Mouse (Mus musculus) urinary bladder, postnatal 25 days (tissue): ENCODE data around the gene Gsk3b.
"Not testable (repeated sequence)": the region's sequence is repeated elsewhere in the genome, so short reads cannot be mapped to it uniquely, and the experiment has no call there.

ENCODE experiments used
- DNase-seq: peaks from one replicate; pipeline ENCODE4 v3.0.0; 2022; ENCODE audit warnings: low spot score

Gene Gsk3b

GRCm38 (mm10) chr16:38088629-38089446 is at the start of gene Gsk3b:
TSS of gene Gsk3b (plus strand) at chr16:38089001.
- peak; percentile 93 for DNase-seq

DNA sequence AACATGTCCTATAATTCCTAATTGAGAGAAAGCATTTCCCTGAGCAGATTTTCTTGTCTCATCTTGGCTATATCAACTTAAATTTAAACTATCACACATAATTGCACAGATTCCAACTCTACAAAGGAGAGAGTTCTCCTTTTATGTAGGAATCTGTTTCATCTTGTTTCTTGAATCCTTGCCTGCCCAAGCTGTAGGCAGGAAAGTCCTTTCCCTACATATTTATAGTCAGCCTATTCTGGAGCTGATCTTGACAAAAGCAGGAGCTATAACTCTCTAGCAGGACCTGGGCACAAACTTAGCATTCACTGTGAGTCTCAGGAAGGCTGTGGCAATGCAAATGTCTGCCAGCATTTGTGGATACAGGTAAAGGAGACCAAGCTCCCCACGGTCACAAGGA is 46.6 kb upstream of the Gsk3b start:
- no peak for DNase-seq

GRCm38 (mm10) chr16:38044551-38044950 is 44.2 kb upstream of the Gsk3b start:
- no peak for DNase-seq

DNA sequence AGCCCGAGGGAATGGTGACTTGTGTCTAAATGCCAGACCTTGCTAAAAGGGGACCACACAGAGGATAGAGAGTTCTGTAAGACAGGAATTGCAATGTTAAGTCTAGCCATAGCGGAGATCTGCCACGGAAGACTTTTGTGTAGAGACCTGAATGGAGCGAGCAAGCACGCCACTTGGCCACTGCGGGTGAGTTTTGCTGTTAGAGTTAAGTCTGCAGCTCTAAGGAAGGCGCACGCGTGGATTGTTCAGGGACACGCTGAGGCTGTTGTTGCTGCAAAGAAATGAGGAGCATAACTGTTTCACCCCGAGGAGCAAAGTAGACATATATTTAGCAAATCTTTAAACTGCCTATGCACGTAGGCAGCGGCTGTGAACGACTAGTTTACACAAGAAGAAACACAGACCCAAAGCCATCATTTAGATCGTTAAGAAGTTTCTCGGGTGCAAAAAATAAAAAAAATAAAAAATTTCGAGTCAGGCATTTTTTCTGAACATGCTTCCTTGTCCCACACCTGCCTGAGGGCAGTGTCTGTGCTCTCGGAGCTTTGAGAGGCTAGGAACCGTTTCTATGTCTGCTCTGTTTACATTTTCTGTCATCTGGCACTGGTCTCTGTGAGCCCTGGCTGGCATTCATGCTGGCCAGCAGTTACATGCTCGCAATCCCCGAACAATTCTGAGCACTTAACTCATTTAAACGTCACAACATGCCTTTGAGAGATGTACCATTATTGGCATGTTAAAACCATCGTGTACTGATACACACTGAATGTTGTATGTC is 40.8 kb upstream of the Gsk3b start:
- DNase-seq, result no peak

DNA sequence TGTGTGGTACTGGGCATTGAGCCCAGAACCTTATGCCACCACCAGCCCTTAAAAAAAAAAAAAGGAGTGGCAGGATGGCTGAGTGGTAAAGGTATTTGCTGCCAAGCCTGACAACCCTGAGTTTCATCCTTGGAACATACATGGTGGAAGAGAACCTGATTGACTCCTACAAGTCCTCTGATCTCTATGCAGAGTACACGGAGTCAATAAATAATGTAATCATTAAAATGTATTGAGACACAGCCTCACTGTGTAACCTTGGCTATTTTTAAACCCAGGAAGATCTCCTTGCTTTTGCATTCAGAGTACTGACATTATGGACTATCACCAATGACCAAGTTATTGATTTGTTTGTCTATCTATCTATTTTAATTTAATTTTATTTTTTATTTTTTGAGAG is 30.9 kb upstream of the Gsk3b start:
- no peak for DNase-seq

- no peak for DNase-seq
Observed at GRCm38 (mm10) chr16:38058836-38059235, 30.0 kb upstream of the Gsk3b start.

DNA sequence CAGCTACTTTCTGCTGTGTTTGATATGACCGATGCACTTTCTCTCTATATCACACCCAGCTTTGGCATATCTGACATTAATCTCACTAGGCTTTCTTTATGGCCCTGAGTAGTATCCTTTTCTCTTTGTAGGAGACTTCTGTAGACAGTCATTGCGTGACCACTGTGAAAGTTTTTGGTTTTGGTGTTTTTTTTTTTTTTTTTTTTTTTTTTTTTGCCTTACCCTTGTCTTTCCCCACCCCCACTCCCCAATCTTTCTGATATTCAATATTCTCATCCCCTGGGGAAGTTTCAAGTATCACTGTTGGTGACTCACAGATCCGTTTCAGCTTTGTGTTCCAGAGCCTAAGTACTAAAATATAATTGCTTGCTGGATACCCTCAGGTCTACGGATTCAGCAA is 29.2 kb upstream of the Gsk3b start:
- DNase-seq, result no peak

DNA sequence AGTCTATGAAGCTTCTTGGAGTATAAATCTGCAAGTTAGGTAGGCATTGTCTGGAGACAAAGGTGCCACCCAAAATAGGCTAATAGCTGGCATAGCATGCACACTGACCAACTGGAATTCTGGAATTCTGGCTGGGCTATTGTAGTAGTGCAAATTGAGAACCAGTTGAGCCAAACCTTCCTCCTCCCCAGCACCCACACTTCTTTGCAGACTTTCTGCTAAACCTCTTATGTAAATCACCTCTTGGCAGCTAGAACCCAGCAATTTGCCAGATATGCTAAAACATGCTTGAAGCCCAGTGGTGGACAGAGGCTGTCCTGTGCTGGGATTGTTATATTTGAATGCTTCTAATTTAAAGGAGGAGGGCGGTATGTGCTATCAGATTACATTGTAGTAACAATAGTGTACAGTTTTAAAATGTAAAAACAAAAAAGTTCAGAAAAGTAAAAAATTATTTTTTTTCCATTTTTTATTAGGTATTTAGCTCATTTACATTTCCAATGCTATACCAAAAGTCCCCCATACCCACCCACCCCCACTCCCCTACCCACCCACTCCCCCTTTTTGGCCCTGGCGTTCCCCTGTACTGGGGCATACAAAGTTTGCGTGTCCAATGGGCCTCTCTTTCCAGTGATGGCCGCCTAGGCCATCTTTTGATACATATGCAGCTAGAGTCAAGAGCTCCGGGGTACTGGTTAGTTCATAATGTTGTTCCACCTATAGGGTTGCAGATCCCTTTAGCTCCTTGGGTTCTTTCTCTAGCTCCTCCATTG is 14.8 kb upstream of the Gsk3b start:
- not testable (repeated sequence) for DNase-seq

DNA sequence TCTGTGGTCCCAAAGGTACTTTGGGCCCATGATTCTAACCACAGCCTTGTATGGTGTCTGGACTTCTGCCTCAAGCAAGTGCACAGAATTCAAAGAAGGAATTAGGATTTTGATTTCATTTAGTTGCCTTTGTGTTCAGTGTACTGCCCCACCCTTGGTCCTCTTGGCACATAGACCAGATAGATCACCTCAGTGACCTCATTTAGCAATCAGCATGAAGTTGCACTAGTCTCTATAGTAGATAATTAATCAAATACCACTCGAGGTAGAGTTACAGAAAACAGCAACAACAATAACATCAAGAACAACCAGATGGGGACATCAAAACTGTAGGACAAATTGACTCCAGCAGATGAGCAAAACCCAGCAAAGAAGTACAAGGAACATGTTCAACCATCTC is 8.6 kb upstream of the Gsk3b start:
- no peak for DNase-seq

GRCm38 (mm10) chr16:38087231-38087630 is 1.6 kb upstream of the Gsk3b start:
- DNase-seq, result no peak

GRCm38 (mm10) chr16:38087645-38088125 is 1.1 kb upstream of the Gsk3b start:
- no peak for DNase-seq

DNA sequence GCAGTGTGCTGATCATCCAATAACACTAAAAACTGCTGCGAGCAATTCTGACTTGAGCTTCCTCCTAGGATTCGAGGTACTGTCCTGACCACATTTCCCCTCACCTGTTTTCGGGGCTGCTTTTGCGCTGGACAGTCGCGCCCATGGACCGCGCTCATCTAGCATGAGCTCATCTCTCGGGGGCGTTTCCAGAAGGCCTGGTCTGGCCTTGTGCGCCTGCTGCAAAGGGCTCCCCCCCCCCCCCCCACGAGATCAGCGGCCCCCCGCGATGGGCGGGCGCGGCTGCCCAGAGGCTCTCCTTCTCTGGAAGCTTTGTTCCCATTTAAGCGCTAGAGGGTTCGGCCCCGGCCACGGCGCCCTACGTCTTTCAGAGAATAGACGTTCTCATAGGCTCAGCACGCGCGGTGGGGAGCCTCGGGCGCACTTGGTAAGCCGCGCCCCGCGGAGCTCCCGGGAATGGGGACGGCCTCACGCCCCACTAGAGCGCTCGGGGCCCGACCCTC is 624 bp upstream of the Gsk3b start:
- DNase-seq, result peak; percentile 57

DNA sequence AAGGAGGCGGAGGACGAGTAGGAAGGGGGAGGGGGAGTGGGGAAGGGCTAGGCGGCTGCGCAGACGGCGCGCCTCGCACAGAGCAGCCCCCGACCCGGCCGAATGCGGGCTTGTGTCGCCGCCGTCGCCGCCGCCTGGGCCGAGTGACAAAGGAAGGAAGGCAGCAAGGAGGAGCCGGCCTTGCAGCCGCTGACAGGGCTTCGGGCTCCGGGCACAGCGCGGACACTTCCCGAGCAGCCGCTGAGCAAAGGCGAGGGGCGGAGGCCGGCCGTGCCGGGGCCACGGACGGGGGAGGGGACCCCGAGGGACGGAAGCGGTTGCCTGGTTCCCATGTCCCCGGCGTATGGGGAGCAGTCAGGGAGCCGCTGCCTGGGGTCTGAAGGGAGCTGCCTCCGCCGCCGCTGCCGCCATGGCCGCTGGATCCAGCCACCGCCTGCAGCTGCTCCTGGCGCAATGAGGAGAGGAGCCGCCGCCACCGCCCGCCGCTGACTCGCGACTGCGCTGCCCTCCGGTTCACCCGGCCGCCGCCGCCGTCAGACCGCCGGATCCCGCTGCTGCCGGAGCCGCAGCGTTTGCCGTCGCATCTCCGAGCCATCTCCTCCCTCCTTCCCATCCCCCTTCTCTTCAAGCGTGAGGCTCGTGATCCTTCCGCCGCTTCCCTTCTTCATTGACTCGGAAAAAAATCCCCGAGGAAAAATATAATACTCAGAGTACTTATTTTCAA is 808 bp downstream of the Gsk3b start:
- no peak for DNase-seq

DNA sequence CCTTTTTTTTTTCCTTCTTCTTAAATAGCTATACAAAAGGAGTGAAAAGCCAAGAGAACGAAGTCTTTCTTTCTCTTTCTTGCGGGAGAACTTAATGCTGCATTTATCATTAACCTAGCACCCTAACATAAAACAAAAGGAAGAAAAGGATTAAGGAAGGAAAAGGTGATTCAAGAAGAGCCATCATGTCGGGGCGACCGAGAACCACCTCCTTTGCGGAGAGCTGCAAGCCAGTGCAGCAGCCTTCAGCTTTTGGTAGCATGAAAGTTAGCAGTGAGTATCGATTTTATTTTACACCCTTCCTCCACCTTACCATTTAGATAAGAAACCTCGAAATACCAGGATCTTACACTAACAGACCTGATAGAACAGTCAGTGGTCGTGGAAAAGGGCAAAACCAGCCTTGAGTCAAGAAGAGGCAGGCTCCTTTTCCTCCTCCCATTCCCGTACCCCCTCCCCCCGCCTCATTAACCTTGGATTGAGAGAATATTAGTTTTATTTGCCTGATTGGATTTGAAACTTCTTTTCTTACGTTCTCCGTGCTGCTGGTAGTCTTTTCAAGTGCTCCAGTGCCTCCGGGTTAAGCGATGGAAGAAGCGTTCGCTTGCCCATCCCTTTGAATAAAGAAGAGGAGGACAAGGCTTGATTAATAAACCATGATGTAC is 1.7 kb downstream of the Gsk3b start:
- no peak for DNase-seq

DNA sequence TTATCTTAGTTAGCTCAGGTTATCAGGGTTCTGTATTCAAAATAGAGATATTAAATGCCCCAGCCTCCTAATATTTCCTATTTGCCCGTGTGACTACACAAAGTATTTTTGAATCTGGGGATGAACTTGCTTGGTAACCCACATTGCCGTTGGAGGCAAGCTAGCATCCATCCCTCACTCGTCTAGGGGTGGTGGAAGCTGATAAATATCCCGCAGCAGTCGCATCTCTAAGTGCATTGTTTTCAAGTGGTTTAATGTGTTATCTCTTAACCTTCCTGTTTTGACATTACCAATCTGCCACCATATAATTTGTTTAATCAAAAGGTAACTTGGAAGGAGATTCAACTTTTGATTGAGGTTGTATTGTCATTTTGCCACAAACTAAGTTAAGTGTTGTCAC is 2.2 kb downstream of the Gsk3b start:
- no peak for DNase-seq

DNA sequence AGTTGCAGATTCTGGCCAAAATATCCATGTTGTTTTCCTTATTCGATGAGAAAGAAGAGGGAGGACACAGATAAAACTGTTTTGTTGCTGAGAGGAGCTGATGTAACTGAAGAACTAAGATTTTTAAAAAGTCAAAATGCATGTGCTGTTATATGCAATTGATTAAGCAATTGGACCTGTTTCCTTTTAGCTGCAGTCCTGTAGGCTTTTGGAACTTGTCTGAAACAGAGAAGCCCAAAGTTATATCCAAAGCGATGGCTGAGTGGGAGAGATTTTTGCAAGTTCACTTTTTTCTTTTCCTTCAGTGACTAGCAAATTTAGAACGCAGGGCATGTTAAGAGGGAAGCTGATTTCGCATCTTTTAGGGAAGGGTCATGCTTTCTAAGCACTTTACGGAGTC is 2.9 kb downstream of the Gsk3b start:
- no peak for DNase-seq

- no peak for DNase-seq
Observed at GRCm38 (mm10) chr16:38092598-38092997, 3.8 kb downstream of the Gsk3b start.

GRCm38 (mm10) chr16:38095181-38095851 is 6.5 kb downstream of the Gsk3b start:
- DNase-seq, result no peak

- no peak for DNase-seq
Observed at GRCm38 (mm10) chr16:38097521-38097920, 8.7 kb downstream of the Gsk3b start.

GRCm38 (mm10) chr16:38099325-38099724 is 10.5 kb downstream of the Gsk3b start:
- no peak for DNase-seq
